Mouse (Mus musculus): ENCODE measurements at regions not wholly inside any gene's neighbourhood (a gene's known extent, or its start where the extent isn't known, plus 50 kb on each side); places are given as distances from the start of the nearest gene placed in this dataset.

DNA sequence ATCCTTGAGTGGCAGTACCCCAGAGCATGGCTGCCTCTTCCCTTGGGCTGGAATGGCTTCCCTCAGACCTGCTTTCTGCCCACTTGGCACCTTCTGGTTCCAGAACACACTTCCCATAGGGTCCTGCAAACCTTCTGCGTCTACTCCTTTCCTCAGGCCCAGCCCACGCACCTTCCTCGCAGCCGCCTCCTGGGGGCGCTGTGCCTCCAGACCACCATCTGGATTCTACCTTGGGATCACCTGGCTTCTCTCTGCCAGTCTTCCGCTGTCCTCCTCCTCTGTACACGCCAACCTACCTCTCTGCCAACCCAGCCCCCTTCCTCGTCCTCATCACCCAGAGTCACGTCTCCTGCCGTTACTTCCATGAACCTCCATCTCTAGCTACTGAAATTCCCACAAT lies 166.0 kb downstream of the Zfp36l1 start:
- TF ChIP-seq CTCF (IDR thresholded peaks at IDR 0.05; ENCODE audit: control insufficient read depth, insufficient read depth, insufficient read length) (no peak), MAX (IDR thresholded peaks at IDR 0.05) (no peak), CEBPB (IDR thresholded peaks at IDR 0.05; ENCODE audit: low read depth) (no peak), MYOG (IDR thresholded peaks at IDR 0.05; ENCODE audit: control insufficient read depth, extremely low read depth, insufficient read length) (no peak), MYOD1 (IDR thresholded peaks at IDR 0.05; ENCODE audit: control insufficient read depth, insufficient read length, low read depth) (no peak), FOSL1 (IDR thresholded peaks at IDR 0.05; ENCODE audit: insufficient read depth, low read length, poor library complexity, severe bottlenecking) (no peak), USF1 (IDR thresholded peaks at IDR 0.05; ENCODE audit: low read depth) (no peak)

All from C2C12 (cell line).